Mouse (Mus musculus): Measurements from ENCODE around the gene Gm14085. TPM values are rescaled to one million over a fixed set of nuclear protein-coding genes. Genes with fewer than 3 reads are reported as not detected.

Gm14085 gene
- total RNA-seq (2023; ENCODE audit: inconsistent age): 1.9 to 3.2 TPM (median 2.8 TPM) in 4 replicates

GRCm38 (mm10) chr2:122484641-122485040 is at the start of gene Gm14085:
Gene Gm14085, plus strand, starts transcription at chr2:122484941.

Other genes with a start within 250 kb of the Gm14085 start
- not detected in 4 replicates for gene Duox2, start 186.5 kb upstream of the Gm14085 start, total RNA-seq (2023; ENCODE audit: inconsistent age)
- gene Duoxa2, start 186.0 kb upstream of the Gm14085 start, total RNA-seq (2023; ENCODE audit: inconsistent age): not detected in 4 replicates
- not detected in 4 replicates for gene Duoxa1, start 171.2 kb upstream of the Gm14085 start, total RNA-seq (2023; ENCODE audit: inconsistent age)
- not detected in 4 replicates for gene Duox1, start 169.3 kb upstream of the Gm14085 start, total RNA-seq (2023; ENCODE audit: inconsistent age)
- 4.1 to 5.4 TPM (median 4.3 TPM) in 4 replicates for gene Shf, start 115.8 kb upstream of the Gm14085 start, total RNA-seq (2023; ENCODE audit: inconsistent age)
- 112 to 139 TPM (median 116 TPM) in 4 replicates for gene Slc28a2, start 58.5 kb upstream of the Gm14085 start, total RNA-seq (2023; ENCODE audit: inconsistent age)
- 0.36 to 1.1 TPM (median 0.86 TPM) in 4 replicates for gene Gatm, start 126.4 kb downstream of the Gm14085 start, total RNA-seq (2023; ENCODE audit: inconsistent age)
- gene AA467197, start 152.0 kb downstream of the Gm14085 start, total RNA-seq (2023; ENCODE audit: inconsistent age): 3.9 to 8.6 TPM (median 6.8 TPM) in 4 replicates
- 11.9 to 14.7 TPM (median 12.9 TPM) in 4 replicates for gene Slc30a4, start 217.7 kb downstream of the Gm14085 start, total RNA-seq (2023; ENCODE audit: inconsistent age)

Measured in B cell, adult (primary cell).